Mouse (Mus musculus) right cerebral cortex, postnatal 25 days (tissue): Measurements from ENCODE around the gene Serpinf1.
A peak's percentile ranks its signal among the peaks of the same experiment; 100 is the strongest.

ENCODE experiments used
- DNase-seq: peaks from one replicate; pipeline ENCODE4 v3.0.0; 2022

Serpinf1 gene

DNA sequence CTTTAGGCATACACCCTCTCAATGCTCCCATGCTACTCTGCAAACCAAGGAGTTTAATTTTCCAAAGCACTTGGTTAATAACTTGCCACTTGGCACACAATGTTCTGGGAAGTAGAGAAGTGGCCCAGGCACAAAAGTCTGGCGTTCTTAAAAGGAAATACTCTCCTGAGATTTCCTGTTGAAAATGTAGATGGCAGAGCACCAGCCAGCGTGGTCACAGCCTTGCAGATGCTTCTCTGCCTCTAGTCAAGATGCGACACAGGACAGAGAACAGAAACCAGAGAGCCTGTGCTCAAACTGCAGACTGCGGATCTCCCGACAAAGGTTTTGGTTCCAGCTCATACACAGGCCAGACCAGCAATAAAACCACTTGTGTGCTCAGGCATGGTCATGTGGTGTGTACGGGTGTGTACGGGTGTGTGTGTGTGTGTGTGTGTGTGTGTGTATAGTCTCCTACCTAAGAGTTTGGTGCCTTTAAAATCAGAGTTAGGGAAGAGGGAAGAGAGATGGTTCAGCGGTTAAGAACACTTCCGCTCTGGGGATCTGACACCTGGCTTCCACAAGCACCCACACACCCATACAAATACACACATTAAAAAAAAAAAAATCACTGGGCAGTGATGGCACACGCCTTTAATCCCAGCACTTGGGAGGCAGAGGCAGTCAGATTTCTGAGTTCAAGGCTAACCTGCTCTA is 32.7 kb upstream of the Serpinf1 start:
- no peak for DNase-seq

DNA sequence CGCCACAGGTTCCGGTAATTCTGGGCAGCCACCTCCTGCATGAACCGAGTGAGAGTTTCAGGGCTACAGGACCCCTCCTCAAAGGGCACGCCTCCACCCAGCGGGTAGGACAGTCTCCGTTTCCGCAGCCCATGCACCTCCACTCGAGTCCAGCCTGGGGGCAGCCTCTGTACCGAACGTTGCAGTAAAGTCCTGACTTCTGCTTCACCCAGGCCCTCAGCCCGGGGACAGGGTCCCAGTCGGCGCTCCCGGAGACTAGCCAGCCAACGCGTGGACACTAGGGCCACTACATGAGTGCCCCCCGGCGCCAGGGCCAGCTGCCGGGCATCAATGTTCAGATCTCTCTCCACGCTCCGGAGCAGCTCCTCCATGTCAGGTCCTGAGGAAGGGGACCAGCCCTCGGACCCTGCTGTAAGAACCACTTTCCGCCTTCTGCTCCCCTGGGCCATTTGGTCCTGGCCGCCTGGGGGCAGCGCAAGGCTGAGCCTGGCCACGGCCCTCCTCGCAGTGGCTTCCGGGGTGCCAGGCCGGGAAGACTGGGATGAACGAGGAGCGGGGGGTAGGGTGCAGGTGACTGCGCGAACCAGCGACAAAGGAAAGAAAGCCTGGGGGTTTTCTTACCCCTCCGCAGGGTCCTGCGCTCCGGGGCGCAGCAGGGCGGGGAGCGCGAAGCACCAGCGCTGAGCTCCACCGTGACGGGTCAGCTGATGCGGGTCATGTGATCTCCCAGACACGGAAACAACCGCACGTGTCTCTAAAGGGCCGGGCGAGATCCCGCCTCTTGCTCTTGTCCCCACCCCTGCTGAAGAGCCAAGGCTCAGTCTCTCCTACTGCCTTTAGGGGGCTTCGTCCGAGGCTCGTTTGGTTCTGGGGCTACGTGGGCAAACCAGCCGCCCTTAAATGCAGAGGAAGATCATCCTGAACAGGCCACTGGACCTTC is 31.8 kb upstream of the Serpinf1 start, which contains the start of gene Wdr81:
Wdr81 (minus strand) TSS at position 727 of the 940 bp plus-strand sequence.
- DNase-seq: peak; percentile 88

DNA sequence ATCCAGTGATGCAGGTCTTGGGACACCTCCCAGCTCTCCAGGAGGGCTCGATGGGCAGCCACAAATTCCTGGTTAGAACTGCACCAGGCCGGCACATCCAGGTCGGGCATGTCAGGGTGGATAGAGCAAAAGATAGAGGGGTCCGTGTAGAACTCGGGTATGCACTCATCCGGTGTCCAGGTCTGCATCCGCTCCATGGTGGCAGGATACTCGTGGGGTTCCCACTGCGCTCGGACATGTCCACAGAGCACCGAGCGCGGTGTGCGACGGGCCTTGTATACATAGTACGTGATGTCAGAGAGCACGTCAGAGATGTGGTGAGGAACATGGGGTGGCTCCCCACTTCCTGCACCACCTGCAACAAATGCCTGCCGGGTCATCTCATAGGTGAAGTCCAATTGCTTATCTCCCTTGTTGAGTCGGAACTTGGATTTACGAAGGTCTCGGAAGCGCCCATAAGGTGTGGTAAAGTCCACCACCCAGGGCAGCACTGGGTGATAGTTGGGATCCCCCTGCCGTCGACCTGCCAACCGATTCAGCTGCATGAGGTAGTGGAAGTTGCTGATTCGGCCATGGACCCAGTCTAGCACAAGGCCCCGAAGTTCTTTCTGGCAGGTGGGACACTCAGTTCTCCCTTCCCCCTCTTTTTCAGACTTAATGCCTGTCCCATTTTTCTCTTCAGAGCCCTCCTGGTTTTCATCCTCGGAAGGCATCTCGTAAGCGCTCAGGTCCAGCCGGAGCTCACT is 30.5 kb upstream of the Serpinf1 start:
- DNase-seq: no peak

DNA sequence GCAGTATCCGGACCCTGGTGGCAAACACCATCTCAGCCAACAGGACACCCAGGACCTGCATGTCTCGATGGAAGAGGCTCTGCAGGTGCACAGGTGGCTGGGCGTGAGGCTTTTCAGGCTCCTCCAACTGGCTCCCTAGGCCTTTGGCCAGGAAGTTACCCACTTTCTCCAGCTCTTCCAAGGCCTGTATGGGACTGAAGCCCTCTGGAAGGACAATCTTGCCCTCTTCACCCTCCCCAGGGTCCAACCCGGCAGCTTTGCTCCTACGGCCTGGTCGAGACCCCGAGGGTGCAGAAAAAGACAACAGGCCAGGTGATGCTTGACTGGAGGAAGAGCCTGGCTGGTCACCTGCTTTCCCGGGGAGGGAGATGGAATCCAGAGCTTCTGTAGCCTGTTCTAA is 29.6 kb upstream of the Serpinf1 start:
- no peak for DNase-seq

DNA sequence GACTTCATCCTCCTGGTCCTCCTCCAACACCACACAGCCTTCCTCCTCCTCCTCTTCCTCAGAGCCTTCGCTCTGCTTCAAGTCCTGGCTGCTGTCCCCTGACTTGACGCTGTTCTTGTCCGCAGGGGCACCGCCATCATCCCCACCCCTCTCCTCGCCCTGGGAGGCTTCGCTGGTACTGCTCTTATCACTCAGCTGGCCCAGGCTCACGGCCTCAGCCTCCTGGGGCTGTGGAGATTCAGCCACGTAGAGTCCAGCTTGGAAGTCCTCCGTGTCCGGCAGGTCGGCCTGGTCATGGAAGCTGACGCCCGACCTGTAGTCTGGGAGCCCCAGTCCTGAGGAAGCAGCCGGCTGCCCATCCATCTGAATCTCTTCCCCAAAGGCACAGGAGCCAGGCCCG is 28.4 kb upstream of the Serpinf1 start:
- DNase-seq: no peak

DNA sequence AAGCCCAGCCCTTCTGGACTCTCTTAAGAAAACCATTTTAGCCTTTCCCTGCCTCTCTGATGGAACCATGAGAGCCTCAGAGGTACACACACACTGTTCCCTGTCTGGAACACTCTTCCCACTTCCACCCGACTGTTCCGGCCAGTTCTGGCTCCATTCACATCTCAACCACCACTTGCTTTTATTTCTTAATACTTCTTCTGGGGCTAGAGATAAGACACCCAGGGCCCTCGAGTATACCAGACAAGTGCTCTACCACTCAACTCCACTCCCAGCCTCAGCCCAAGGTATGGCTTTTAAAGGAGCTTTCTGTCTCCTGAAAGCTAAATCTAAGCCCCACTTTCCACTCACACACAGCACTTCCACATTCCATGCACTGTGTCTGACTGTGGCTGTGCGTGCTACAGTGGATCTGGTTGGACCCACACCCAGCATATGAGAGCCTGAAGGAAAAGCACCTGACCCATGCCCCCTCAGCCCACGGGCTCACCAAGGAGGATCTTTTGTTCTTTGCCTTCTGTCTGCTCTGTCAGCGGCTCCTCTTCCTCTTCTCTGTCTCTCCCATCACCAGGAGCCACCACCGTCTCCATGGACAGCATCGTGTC is 27.9 kb upstream of the Serpinf1 start:
- no peak for DNase-seq

DNA sequence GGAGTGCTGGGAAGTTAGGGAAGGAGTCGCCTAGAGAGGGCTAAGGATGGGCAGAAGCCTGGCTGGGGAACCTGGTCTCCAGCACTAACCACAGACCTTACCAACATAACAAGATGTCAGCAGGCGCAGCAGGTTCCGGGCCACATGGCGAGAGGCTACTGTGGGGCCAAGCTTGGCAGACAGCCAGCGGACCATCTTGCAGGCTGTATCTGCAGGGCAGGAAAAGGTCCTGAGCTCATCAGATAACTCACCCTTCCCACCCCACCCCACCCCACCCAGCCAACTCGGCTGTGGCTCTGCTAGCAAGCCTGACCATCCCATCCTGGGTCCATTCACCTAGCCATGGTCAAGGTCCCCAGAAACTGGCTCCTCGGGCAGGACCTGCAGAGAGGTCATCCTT is 27.2 kb upstream of the Serpinf1 start:
- DNase-seq: no peak

DNA sequence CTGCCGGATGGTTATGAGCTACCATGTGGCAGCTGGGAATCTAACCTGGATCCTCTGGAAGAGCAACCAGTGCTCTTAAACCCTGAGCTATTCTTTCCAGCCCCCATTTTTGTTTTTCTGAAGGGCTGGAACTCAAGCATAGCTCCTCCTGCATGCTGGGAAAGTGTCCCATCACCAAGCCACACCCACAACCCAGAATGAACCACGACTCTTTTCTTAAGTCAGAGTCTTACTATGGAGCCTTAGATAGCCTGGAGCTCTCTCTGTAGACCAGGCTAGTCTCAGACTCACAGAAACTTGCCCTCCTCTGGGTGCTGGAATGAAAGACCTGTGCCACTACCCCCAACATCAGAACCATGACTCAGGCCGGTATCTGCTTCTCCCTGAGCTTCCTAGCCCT is 26.1 kb upstream of the Serpinf1 start:
- DNase-seq: no peak

DNA sequence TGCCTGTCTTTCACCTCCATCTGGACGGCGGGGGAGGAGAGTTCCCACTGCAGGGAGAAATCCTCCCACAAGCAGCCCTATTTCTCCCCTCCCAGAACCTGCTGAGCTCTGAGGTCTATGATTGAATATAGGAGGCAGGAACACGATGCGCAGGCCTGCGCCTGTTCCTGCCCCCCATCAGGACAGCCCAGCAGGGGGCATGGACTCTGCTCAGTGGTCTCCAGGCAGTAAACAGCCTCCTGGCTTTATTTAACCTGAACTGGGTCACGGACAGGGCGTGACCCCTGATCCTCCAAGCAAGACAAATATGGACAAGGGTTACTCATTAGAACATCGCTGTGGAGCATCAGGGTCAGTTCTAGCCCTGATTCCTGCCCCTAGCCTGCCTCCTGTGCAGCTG is 21.2 kb upstream of the Serpinf1 start:
- DNase-seq: no peak

DNA sequence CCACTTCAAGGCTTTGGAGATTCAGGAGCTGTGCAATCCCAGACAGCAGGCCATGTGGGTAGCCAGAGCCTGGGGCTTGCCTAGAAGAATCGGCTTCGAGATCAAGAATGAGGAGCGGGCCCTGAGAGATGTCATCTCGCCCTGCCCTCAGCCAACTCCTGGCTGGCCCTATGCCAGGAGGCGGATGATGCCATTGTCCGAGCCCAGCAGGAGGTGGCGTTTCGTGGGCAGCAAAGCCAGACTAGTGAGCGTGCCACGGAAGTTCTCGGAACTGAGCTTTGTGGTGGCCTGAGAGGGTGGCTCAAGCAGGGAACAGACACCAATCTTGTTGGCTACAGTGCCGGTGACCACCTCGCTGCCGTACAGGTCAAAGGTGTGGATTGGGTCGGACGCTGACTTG is 19.1 kb upstream of the Serpinf1 start:
- DNase-seq: no peak

DNA sequence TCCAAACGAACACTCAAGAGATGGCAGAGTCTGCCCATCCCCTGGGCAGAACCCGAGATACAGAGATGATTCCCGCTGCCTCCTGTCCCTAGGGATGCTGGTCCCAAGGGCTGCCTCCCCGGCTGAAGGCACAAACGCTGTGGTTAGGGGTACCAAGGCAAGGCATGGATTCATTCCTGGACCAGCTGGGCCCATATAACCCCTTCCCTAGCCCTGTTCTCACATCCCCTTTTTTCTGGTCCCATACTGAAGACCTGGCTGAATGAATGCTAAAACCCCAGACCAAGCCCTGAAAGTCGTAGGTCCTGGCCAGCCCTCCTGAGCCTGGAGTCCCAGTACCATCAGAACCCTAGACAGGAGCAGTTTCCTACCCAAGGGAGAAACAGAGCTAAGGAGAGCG is 18.5 kb upstream of the Serpinf1 start:
- DNase-seq: no peak

DNA sequence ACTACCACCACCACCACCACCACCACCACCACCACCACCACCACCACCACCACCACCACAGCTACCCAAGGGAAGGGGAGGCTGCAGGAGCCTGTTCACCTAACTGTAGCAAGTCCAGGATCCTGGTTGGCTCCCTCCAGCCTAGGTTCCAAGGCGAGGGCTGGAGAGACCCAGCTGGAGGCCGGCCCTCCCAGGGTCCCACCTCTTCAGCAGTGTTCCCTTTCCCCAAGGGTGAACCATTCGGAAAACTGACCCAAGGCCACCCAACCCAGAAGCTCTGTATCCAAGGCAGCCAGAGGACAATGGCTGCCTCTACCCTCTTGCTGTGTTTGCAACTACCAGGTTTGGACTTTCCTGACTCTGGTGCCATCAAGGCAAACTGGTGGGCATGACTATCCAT is 17.4 kb upstream of the Serpinf1 start:
- DNase-seq: no peak

DNA sequence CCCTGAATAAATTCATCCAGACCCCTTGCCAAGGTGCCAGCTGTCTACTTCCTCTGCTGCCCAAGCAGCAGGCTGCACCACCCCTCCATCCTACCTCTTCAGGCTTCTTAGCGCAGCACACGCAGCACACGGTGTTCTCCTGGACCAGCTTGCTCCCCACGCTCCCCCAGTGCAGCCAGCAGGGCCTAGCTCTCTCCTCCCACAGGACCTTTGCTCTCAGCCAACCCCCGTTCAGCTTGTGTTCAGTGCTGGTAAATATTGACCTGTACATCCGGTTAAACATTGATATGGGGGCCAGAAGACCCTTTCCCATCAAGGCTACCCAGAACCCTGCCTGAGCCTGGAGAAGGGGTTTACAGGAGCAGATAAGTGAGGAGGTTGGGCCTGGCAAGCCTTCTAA is 16.9 kb upstream of the Serpinf1 start, which contains the start of gene Serpinf2:
Serpinf2 (minus strand) TSS at position 229 of the 400 bp plus-strand sequence.
- DNase-seq: no peak

DNA sequence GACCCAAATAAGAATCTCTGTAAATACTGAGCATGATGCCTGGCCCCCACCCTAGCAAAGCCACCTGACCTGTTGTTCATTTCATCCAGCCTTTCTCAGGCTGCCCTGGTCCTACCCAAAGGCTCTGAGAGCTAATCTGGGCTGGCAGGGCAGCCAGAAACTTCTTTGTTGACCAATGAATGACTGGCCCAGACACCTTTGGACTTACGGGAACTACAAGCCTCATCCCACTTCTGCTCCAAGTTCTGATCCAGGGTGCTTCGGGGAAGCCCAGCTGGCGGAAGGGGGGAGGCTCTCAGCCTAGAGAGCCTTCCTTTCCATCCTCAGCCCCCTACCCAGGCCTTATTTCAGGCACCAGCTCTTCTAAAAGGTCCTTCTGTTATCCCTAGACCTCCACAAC is 16.3 kb upstream of the Serpinf1 start:
- DNase-seq: no peak

DNA sequence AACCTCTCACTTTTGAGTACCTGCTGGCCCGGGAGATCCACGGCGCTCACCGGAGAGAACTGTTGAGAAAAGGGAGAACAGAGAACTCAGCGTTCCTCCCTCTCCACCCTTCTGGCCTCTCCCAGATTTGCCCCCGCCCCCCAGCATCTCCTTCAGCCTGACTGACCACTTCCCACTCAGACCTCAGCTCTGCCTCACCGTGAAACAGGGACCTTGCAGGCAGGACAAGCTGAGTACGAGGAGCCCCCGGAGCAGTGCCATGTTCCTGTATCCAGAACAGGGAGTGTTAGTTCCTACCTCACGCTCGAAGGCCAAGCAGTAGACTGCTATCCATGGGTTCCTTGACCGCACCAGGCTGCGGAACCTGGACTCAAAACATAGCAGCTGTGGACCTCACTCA is 15.7 kb upstream of the Serpinf1 start:
- DNase-seq: no peak

DNA sequence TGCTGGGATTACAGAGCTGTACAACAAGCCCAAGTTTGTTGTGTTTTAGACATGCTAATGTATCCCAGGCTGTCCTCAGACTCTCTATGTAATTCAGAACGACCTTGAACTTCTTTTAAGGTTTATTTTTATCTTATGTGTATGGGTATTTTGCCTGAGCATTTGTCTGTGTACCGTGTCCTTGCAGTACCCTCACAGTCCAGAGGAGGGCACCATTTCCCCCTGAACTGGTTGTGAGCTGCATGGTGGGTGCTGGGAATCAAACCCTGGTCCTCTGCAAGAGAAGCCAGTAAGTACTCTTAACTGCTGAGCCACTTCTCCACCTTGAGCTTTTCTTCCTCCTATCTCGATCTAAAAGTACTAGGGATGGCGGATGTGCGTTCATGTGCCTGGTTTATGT is 11.6 kb upstream of the Serpinf1 start:
- no peak for DNase-seq

DNA sequence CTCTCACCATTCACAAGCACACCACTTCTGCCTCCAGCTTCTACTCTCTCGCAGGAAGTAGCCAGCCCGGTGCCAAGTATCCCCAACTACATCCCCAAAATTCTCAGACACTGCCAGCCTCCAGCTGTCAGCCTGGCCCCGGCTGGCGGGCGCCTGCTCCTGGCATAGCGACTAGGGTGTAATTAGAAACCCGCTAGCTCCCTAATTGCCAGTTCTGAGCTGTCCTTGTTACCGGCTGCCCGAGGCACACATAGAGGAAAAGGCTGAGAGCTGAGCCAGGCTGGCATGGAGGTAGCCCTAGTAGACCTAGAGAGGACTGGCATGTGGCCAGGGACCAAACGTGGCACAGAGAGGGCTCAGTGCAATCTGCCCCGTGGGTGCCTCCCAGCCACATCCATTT is 8.8 kb upstream of the Serpinf1 start:
- peak; percentile 65 for DNase-seq

DNA sequence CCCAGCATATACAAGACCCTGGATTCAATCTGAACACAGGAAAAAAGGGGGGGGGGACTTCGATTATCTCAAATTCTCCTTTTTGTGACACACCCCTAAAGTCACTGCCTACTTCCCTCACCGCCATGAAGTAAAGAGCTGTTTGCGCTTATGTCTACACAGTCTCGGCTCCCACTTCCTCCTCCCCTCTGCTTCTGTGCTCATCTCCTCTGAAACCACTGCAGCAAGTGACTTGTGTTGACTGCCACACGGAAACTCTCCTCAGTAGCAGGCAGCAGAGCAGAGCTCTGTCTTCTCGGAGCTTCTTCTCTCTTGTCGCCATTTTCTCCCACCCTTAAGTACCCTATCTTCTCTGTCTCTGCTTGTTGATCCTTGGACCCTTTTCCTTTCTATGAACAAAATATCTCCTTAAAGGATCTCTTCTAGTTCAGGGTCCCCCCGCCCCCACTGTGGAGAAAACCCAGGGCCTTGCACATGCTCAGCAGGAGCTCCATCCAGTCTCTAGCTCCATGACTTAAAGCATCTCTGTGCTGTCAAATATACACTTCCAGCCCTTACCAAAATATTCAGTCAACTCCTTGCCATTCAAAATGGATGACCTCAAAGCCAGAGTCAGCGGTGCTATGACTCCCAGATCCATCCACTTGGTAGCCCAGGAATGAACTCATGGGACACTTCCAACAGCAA is 6.7 kb upstream of the Serpinf1 start:
- no peak for DNase-seq

DNA sequence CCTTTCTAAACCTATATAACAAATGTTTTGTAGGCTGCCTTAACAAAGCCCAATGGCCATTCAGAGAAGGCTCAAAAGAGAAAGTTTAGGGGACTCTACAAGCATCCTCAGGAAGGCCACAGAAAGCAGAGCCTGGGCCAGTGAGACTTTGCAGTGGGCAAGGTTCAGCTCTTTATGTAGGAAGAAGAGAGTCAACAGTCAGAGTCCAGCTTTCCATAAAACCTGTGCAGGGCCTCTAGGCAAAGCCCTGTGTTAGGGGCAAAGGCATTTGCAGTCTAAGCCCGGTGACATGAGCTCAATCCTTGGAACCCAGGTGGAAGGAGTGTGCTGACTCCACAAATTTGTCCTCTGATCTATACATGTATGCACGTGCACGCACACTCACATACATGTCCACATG is 2.0 kb upstream of the Serpinf1 start:
- no peak for DNase-seq

DNA sequence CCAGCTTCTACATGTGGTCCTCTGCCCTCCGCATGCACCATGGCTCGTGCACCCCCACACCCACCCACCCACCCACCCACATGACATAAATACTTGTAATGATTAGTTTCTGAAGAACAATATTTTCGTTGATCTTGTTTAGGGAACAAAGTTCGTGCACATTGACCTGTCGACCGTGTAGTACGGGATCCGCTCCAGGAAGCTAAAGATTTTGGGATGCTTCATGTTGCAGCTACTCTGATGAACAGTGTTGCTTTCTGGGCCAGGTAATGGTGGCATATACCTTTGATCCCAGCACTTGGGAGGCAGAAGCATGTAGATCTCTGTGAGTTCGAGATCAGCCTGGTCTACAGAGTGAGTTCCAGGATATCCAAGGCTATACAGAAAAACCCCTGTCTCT is 1.5 kb upstream of the Serpinf1 start:
- DNase-seq: no peak

DNA sequence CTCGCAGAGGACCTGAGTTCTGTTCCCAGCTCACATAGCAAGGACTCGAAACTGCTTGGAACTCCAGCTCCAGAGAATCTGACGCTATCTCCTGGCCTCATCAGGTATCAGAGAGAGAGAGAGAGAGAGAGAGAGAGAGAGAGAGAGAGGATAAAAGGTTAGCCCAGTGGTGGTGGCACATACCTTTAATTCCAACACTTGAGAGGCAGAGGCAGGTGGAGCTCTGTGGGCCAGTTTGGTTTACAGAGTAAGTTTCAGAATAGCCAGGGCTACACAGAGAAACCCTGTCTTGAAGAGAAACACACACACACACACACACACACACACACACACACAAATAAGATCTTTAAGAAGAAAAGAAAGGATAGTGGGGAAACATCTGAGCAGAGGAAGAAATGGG is 590 bp upstream of the Serpinf1 start:
- no peak for DNase-seq

DNA sequence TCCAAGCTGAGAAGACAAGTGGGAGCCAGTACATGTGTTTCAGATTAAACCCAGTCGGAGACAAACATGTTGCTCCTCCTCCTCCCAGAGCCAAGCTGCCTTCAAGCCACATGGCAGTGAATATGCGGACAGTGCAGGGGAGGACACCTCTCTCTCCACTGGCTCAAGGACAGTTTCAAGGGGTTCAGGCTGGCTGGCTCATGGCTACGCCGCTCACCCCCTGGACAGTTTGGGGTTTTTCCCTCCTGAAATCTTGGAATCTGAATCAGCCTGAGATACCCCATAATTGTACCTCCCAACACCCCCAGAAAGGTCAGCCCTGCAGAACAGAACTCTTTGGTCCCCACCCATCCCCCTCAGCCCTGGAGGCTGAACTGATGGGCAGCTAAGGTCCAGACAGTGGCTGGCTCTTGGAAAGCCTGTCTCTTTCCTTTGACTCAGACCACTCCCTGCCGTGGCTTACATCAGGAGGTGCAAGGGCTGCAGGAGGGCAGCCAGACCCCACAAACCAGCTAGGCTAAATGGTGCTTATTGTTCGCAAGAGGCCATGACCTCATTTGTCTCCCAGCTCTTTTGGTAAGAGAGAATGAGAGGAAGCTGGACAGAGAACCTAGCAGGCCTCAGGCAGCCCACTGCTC is 1.0 kb downstream of the Serpinf1 start:
- DNase-seq: no peak
